Mouse (Mus musculus) kidney, postnatal 14 days (tissue): ENCODE measurements around the gene Ckap5.
A peak's percentile ranks its signal among the peaks of the same experiment; 100 is the strongest.

ENCODE experiments used
- DNase-seq: peaks from one replicate; pipeline ENCODE4 v3.0.0; 2022; ENCODE audit warnings: mixed read lengths

Gene Ckap5

DNA sequence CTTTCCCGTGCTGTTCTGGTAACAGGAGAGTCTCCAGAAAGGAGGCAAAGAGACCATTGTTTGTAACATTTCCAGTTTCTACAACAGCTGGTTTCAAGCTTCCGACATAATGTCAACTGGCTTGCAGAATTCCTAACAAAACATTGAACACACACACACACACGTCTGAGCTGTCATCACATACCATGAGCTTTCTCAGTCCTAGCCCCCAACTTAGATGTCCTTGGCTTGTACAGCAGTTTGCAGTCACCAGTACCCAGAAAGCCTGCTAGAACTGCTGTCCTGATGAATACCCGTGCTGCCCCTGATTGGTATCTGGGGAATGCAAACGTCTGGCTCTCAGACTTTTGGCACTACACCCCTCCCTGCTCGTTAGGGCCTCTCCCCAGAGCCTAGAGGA is 129.3 kb downstream of the Ckap5 start:
- DNase-seq: no peak

GRCm38 (mm10) chr2:91656774-91657173 is 130.2 kb downstream of the Ckap5 start:
- DNase-seq: peak; percentile 46

DNA sequence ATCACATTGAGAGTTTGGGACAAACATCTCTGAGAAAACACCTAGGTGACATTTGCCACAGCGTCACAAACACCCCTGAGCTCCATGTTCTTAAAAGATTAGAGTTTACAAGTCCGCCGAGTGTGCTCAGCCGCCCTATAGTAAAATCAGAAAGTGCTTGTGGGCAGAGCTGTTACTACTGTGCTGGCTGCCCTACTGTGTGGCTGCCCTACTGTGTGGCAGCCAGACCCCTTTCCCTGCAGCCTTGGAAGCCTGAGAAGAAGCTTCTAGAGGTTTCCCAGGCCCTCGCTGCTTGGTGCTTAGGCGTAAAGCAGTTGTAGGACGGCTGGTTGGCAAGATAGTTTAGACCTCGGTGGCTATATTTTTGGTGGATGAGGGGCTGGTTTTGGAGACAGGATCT is 133.1 kb downstream of the Ckap5 start:
- no peak for DNase-seq

DNA sequence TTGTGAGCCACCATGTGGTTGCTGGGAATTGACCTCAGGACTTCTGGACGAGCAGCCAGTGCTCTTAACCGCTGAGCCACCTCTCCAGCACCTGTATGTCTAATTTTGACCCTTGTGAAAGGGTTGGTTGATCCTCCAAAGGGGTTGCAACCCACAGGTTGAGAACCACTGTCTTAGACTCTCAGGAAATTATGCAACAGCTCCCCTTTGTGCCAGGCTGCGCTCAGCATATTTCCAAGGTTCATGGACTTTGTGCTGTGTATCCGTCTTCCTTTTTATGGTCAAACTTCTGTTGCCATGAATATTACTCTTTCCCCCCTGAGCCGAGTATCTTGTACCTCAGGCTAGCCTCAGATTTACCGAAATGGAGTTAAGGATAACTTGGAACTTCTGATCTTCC is 134.4 kb downstream of the Ckap5 start:
- DNase-seq: peak; percentile 22

DNA sequence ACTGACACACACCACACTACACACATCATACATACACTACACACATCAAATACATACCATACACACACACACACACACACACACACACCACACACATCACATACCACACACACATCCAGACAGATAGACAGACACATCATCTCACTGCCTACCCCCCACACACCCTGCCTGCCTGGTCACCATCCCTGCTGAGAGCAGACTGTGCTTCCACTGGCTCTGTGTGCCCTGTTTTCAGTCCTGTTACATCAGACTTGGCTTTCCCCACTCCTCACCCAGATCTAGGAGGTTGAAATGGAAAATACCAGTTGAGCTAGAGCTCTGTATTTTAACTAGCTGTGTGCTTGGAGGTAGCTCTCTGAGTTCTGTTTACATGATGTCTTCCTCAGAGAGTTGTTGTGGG is 138.2 kb downstream of the Ckap5 start:
- no peak for DNase-seq

DNA sequence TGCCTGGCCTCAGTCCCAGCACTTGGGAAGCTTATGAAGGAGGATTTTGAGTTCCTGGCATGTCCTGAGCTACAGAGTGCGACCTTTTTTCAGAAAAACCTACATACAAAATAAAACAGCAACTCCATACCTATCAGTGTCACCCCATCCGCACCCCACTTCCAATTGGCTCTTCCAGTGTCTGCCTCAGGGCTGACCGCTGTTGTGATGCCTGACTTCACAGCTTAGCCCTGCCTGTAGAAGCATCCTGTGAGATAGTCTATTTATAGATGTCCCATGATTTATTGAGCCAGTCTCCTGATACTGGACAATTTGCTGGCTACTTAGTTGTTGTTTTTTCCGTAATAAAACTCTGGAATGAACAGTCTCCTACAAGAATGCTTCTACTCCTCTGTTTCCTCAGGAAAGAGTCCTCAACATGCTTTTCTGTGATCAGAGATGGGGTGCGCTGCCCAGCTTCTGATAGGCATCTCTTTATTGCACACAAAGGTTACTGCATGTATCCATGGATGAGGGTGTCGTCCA is 139.9 kb downstream of the Ckap5 start:
- DNase-seq: peak; percentile 50

- DNase-seq: no peak
Measured at GRCm38 (mm10) chr2:91667747-91668146, 141.2 kb downstream of the Ckap5 start.

- DNase-seq: no peak
Measured at GRCm38 (mm10) chr2:91669326-91669725, 142.8 kb downstream of the Ckap5 start.

GRCm38 (mm10) chr2:91670038-91670437 is 143.5 kb downstream of the Ckap5 start:
- DNase-seq: peak; percentile 56
